Mouse (Mus musculus) liver, embryonic 14.5 days (tissue): ENCODE measurements around the gene Prss42.
A peak's percentile ranks its signal among the peaks of the same experiment; 100 is the strongest.

Experiments
- CTCF ChIP-seq: IDR thresholded peaks from 2 replicates; pipeline ENCODE4 v1.5.1; 2016; ENCODE audit warnings: antibody characterized with exemption, low read depth, control low read depth
- EP300 ChIP-seq: IDR thresholded peaks from 2 replicates; pipeline ENCODE4 v1.6.1; 2016; ENCODE audit warnings: antibody characterized with exemption, low read depth

- peak; percentile 47 for TF ChIP-seq CTCF
- no peak for TF ChIP-seq EP300
These were observed 18.6 kb upstream of the Prss42 start for GRCm38 (mm10) chr9:110779242-110779913.
